ENCODE assay signal across 11 mouse cellular contexts in the genomic region with DNA sequence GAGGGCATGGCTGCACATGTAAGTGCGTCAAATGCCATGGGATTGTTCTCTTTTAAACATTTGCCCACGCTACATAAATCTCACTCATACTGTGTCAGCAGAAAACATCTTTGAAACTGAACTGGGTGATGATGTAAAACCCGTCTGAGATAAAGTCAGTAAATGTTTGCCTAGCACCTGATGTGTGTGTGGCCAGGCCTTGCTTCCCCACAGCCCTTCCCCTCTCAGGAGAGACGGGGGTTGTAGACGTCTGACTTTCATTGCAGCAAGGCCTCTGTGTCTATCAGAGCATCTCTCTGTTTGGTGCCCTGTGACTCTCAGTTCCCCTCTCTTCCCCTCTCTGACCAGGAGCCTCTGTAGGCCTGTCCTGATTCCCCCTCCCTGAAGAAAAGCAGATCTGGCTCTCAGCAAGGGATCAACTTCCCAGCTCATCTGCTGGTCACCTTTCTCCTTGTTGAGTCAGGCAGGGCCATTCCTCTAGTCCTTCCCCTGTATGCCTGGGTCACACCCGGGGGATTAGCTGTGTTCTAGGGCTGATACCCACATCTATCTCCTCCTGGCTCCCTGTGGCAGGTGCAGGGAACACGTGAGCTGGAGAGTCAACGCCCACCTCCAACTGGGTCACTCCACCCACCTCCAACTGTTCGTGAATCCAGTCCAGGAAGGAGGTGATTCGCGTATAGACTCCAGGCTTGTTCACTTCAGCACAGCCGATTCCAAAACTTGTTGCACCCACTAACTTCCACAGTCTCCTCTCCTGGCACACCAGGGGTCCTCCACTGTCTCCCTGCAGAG. TPM values are rescaled to one million over a fixed set of nuclear protein-coding genes. Genes with fewer than 3 reads are reported as not detected.
DNase-seq lines count a peak whose midpoint lies in the region.
"Had no signal": no experiment of that assay in that cellular context is flagged by ENCODE, and none has a peak within 500 bp of the region (broad histone marks: within the 10 kb centered on the region; RNA-seq: fewer than 3 reads in every experiment).

No protein-coding gene starts in this region.

- DNase-seq in left cerebral cortex, postnatal 14 days (ENCODE audit: low spot score in 2 of 2), result peak; percentile 24 to 57
- DNase-seq in left cerebral cortex, postnatal 10 days (ENCODE audit: extremely low spot score in 1 of 2, low spot score in 2 of 2), result no peak
- DNase-seq in brain, adult 2 months (ENCODE audit: low read depth, low spot score), result peak; percentile 67
- DNase-seq in layer of hippocampus, adult 11-12 months (ENCODE audit: low spot score), result peak; percentile 46
- peak; percentile 44 for DNase-seq in right cerebral cortex, postnatal 25 days
- DNase-seq in heart, postnatal 25 days (ENCODE audit: low spot score), result no peak
- no peak for DNase-seq in c-Kit-positive CD71-positive TER-119-positive erythroid progenitor cells, embryonic 14.5 days (ENCODE audit: low spot score)
- no peak for DNase-seq in spleen, postnatal 10 days (ENCODE audit: low spot score in 2 of 2)
- DNase-seq: forebrain, postnatal 0 days had no signal

- intact Hi-C loops in left cerebral cortex, postnatal 14 days (cut with DNase I), result no loop called here
- intact Hi-C loops in left cerebral cortex, postnatal 10 days (cut with DNase I), result no loop called here
- intact Hi-C loops in heart, postnatal 25 days (cut with DNase I), result no loop called here

RNA-seq across cellular contexts. Expression of a gene that starts 15.4 kb away (rescaled TPM):
- total RNA-seq in left cerebral cortex, postnatal 14 days (2021), result under 1 TPM in 1 of 2 experiments, not detected in 1; 0.13 TPM
- not detected for total RNA-seq in left cerebral cortex, postnatal 10 days (2021)
- not detected for total RNA-seq in heart, postnatal 25 days (2021)
- total RNA-seq: forebrain, postnatal 0 days; left cerebral cortex, adult 2 months had no signal

RNA-seq across cellular contexts. Expression of a gene that starts 18.3 kb away (rescaled TPM):
- total RNA-seq in left cerebral cortex, postnatal 14 days (2021), result not detected
- not detected for total RNA-seq in left cerebral cortex, postnatal 10 days (2021)
- total RNA-seq in heart, postnatal 25 days (2021), result not detected
- total RNA-seq: common myeloid progenitor, adult 5-6 weeks; forebrain, postnatal 0 days; left cerebral cortex, adult 2 months had no signal

RNA-seq across cellular contexts. Expression of a gene that starts 24.3 kb away (rescaled TPM):
- not detected for total RNA-seq in left cerebral cortex, postnatal 14 days (2021)
- not detected for total RNA-seq in left cerebral cortex, postnatal 10 days (2021)
- total RNA-seq in heart, postnatal 25 days (2021), result not detected
- total RNA-seq: left cerebral cortex, adult 2 months had no signal

RNA-seq across cellular contexts. Expression of a gene that starts 39.3 kb away (rescaled TPM):
- total RNA-seq in left cerebral cortex, postnatal 14 days (2021), result not detected
- total RNA-seq in left cerebral cortex, postnatal 10 days (2021), result not detected
- not detected for total RNA-seq in heart, postnatal 25 days (2021)
- total RNA-seq: common myeloid progenitor, adult 5-6 weeks; forebrain, postnatal 0 days; left cerebral cortex, adult 2 months had no signal

RNA-seq across cellular contexts. Expression of a gene that starts 53.9 kb away (rescaled TPM):
- not detected for total RNA-seq in left cerebral cortex, postnatal 14 days (2021)
- total RNA-seq in left cerebral cortex, postnatal 10 days (2021), result not detected
- total RNA-seq in heart, postnatal 25 days (2021), result not detected
- total RNA-seq: common myeloid progenitor, adult 5-6 weeks; forebrain, postnatal 0 days; left cerebral cortex, adult 2 months had no signal

Comparison
In these comparisons a context has a peak if more than half of its experiments do, and no peak if none do; other contexts are left out.
1. DNase-seq: peak in left cerebral cortex, postnatal 14 days (2 of 2), brain, adult 2 months (single experiment), layer of hippocampus, adult 11-12 months (single experiment) and right cerebral cortex, postnatal 25 days (single experiment); none in left cerebral cortex, postnatal 10 days (0 of 2), heart, postnatal 25 days (single experiment), c-Kit-positive CD71-positive TER-119-positive erythroid progenitor cells, embryonic 14.5 days (single experiment) and spleen, postnatal 10 days (0 of 2).